Mouse (Mus musculus) embryonic fibroblast, embryonic 13.5 days (primary cell): Measurements from ENCODE around the gene Plxdc1. TPM values are rescaled to one million over a fixed set of nuclear protein-coding genes. Genes with fewer than 3 reads are reported as not detected.

Source experiments
- H3K27ac ChIP-seq: 2 replicates; pipeline ENCODE4 v1.5.1; 2012; ENCODE audit warnings: low read length, control low read depth, inconsistent platforms; ENCODE audit not compliant: insufficient read depth
- H3K4me1 ChIP-seq: 2 replicates; pipeline ENCODE4 v1.6.1; 2011; ENCODE audit warnings: low read length; ENCODE audit not compliant: control insufficient read depth, insufficient read depth
- H3K4me3 ChIP-seq: 2 replicates; pipeline ENCODE4 v1.5.1; 2011; ENCODE audit warnings: mild to moderate bottlenecking, control low read depth, low read length; ENCODE audit not compliant: insufficient read depth
- CTCF ChIP-seq: IDR thresholded peaks from 2 replicates; pipeline ENCODE4 v1.5.1; 2011; ENCODE audit warnings: mild to moderate bottlenecking, control low read depth, low read length, moderate library complexity, borderline replicate concordance; ENCODE audit not compliant: insufficient read depth
- POLR2A ChIP-seq: IDR thresholded peaks from 2 replicates; pipeline ENCODE4 v1.6.1; 2011; ENCODE audit warnings: low read depth, mild to moderate bottlenecking, control low read depth, low read length, moderate library complexity
- polyA plus RNA-seq: library from polyadenylated mRNA; stranded (reverse); fragments of >200 nt; gene quantifications from 2 replicates; pipeline ENCODE4 v1.2.4, GENCODE M21; 2011; ENCODE audit warnings: low read depth; ENCODE audit not compliant: missing spikeins, insufficient read length

The Plxdc1 gene
- polyA plus RNA-seq, 1 experiment = 0.86 TPM

GRCm38 (mm10) chr11:97904801-97905200 lies 81.4 kb downstream of the Plxdc1 start:
- no peak for TF ChIP-seq POLR2A
- TF ChIP-seq CTCF = no peak
- Histone ChIP-seq H3K4me3 (no peak overlapping the region), H3K4me1 (no peaks in the 10 kb centered on the region)

GRCm38 (mm10) chr11:97901806-97902205 lies 84.4 kb downstream of the Plxdc1 start:
- TF ChIP-seq CTCF (no peak), POLR2A (no peak)
- H3K4me3 ChIP-seq = no peak overlapping the region
- no peak overlapping the region for H3K27ac ChIP-seq
- peaks cover 3% of the 10 kb centered on the region; the same call in 1 of the 2 replicates for H3K4me1 ChIP-seq

More at GRCm38 (mm10) chr11:97904801-97905200, 81.4 kb downstream of the Plxdc1 start:
- no peak overlapping the region for H3K27ac ChIP-seq

- Histone ChIP-seq H3K4me1 (peaks cover 3% of the 10 kb centered on the region; the same call in 1 of the 2 replicates), H3K4me3 (no peak overlapping the region), H3K27ac (no peak overlapping the region)
- TF ChIP-seq POLR2A = no peak
- TF ChIP-seq CTCF = peak; percentile 44; the same call in 1 of the 2 replicates
Observed at GRCm38 (mm10) chr11:97899822-97900221, 86.4 kb downstream of the Plxdc1 start.

GRCm38 (mm10) chr11:97897568-97898185 lies 88.6 kb downstream of the Plxdc1 start:
- Histone ChIP-seq H3K27ac (no peak overlapping the region), H3K4me1 (peaks cover 3% of the 10 kb centered on the region; the same call in 1 of the 2 replicates), H3K4me3 (no peak overlapping the region)
- no peak for TF ChIP-seq POLR2A
- TF ChIP-seq CTCF = no peak

GRCm38 (mm10) chr11:97896655-97897054 lies 89.6 kb downstream of the Plxdc1 start:
- no peak overlapping the region for H3K27ac ChIP-seq
- no peak overlapping the region for H3K4me3 ChIP-seq
- no peak for TF ChIP-seq CTCF
- TF ChIP-seq POLR2A = no peak
- H3K4me1 ChIP-seq = peaks cover 3% of the 10 kb centered on the region; the same call in 1 of the 2 replicates

- Histone ChIP-seq H3K27ac (no peak overlapping the region), H3K4me1 (no peaks in the 10 kb centered on the region), H3K4me3 (no peak overlapping the region)
- TF ChIP-seq CTCF = no peak
- no peak for TF ChIP-seq POLR2A
Observed at GRCm38 (mm10) chr11:97891821-97892220, 94.4 kb downstream of the Plxdc1 start.

- Histone ChIP-seq H3K4me1 (no peaks in the 10 kb centered on the region), H3K4me3 (no peak overlapping the region), H3K27ac (no peak overlapping the region)
- TF ChIP-seq CTCF (no peak), POLR2A (no peak)
Observed at GRCm38 (mm10) chr11:97885296-97885915, 100.8 kb downstream of the Plxdc1 start.

GRCm38 (mm10) chr11:97884601-97885185 lies 101.6 kb downstream of the Plxdc1 start:
- no peaks in the 10 kb centered on the region for H3K4me1 ChIP-seq
- no peak for TF ChIP-seq POLR2A
- no peak for TF ChIP-seq CTCF
- H3K4me3 ChIP-seq = peak overlapping the region; percentile 53
- H3K27ac ChIP-seq = peak overlapping the region; percentile 83

GRCm38 (mm10) chr11:97883918-97884600 lies 102.2 kb downstream of the Plxdc1 start, which contains the start of gene Fbxo47:
Gene Fbxo47 (minus strand): TSS chr11:97884154.
- Histone ChIP-seq H3K27ac (peak within 1 kb of the TSS; percentile 83), H3K4me3 (peak within 1 kb of the TSS; percentile 74), H3K4me1 (no peaks in the 10 kb centered on the region)
- no peak for TF ChIP-seq CTCF
- TF ChIP-seq POLR2A = peak; percentile 83

- peak overlapping the region; percentile 77 for H3K27ac ChIP-seq
- H3K4me1 ChIP-seq = no peaks in the 10 kb centered on the region
- H3K4me3 ChIP-seq = peak overlapping the region; percentile 74
- TF ChIP-seq POLR2A (no peak; the same call in 1 of the 2 replicates), CTCF (no peak)
Observed at GRCm38 (mm10) chr11:97883542-97883917, 102.7 kb downstream of the Plxdc1 start.
